Mouse (Mus musculus) lung, embryonic 15.5 days (tissue): ENCODE results near the gene Dglucy. TPM values are rescaled to one million over a fixed set of nuclear protein-coding genes. Genes with fewer than 3 reads are reported as not detected.

Experiments used
- ATAC-seq: fragments of 200-750 bp; cut with Nextera tagmentation; 2 replicates; pipeline ENCODE4 v1.8.0; 2017; ENCODE audit warnings: moderate number of reproducible peaks, borderline replicate concordance; ENCODE audit not compliant: low FRiP score, low TSS enrichment; ENCODE audit errors: extremely low read depth
- H3K27ac ChIP-seq: fragments of 300-500 bp; sonication (generic); 2 replicates; pipeline ENCODE4 v1.5.1; 2015; ENCODE audit warnings: moderate library complexity, mild to moderate bottlenecking, inconsistent platforms
- H3K27me3 ChIP-seq: fragments of 300-500 bp; sonication (generic); 2 replicates; pipeline ENCODE4 v1.6.1; 2015; ENCODE audit warnings: inconsistent platforms
- H3K36me3 ChIP-seq: fragments of 300-500 bp; sonication (generic); 2 replicates; pipeline ENCODE4 v1.6.1; 2015; ENCODE audit warnings: inconsistent platforms
- H3K4me1 ChIP-seq: fragments of 300-500 bp; sonication (generic); 2 replicates; pipeline ENCODE4 v1.6.1; 2015; ENCODE audit warnings: inconsistent platforms
- H3K4me2 ChIP-seq: fragments of 300-500 bp; sonication (generic); 2 replicates; pipeline ENCODE4 v1.6.1; 2015; ENCODE audit warnings: inconsistent platforms, mild to moderate bottlenecking, moderate library complexity
- H3K4me3 ChIP-seq: fragments of 300-500 bp; sonication (generic); 2 replicates; pipeline ENCODE4 v1.5.1; 2015; ENCODE audit warnings: mild to moderate bottlenecking, inconsistent platforms
- H3K9ac ChIP-seq: fragments of 300-500 bp; sonication (generic); 2 replicates; pipeline ENCODE4 v1.6.1; 2015; ENCODE audit warnings: inconsistent platforms
- H3K9me3 ChIP-seq: fragments of 300-500 bp; sonication (generic); 2 replicates; pipeline ENCODE4 v1.6.1; 2016; ENCODE audit warnings: inconsistent platforms
- WGBS: fragments of 180-500 bp; shearing (Covaris S2); methylation state at CpG from one replicate; pipeline ENCODE4 v1.1.7; 2015; 5-methylcytosine and 5-hydroxymethylcytosine counted together
- polyA plus RNA-seq: library from polyadenylated mRNA; unstranded; fragments of >200 nt; fragmentation: Nextera tagmentation; extraction: Ambion mirVana; gene quantifications from 2 replicates; pipeline ENCODE4 v1.2.1, GENCODE M21; 2015

The Dglucy gene
- polyA plus RNA-seq, 1 experiment from 2014 or later, result 5.2 TPM

DNA sequence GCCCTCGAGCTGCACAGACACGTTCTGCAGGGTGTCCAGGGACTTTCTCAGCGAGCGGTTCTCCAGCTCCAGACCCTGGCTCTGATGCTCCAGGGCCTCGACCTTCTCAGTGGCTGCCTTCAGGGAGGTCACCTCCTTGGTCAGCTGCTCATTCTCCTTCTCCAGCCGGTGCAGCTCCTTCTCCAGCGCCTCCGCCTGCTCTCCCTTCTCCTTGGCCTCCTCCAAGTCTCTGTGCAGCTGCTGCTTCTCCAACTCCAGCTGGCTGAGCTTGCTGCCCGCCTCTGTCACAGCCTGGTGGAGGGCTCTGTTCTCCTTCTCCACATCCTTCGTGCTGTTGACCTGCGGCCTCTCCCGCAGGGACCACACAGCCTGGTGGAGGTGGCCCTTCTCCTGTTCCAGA lies 166.6 kb downstream of the Dglucy start:
- Histone ChIP-seq H3K4me1 (peaks cover 3% of the 10 kb centered on the region; the same call in 1 of the 2 replicates), H3K36me3 (peaks cover 33% of the 10 kb centered on the region), H3K4me3 (no peak overlapping the region), H3K27me3 (no peaks in the 10 kb centered on the region), H3K4me2 (no peak overlapping the region), H3K9me3 (no peaks in the 10 kb centered on the region), H3K9ac (no peak overlapping the region), H3K27ac (no peak overlapping the region)
- 0 out of 2 replicates have a peak, but pooled peaks have one; percentile 31 for ATAC-seq
- WGBS, result 55% methylated on average over 12 of the region's 12 CpGs

DNA sequence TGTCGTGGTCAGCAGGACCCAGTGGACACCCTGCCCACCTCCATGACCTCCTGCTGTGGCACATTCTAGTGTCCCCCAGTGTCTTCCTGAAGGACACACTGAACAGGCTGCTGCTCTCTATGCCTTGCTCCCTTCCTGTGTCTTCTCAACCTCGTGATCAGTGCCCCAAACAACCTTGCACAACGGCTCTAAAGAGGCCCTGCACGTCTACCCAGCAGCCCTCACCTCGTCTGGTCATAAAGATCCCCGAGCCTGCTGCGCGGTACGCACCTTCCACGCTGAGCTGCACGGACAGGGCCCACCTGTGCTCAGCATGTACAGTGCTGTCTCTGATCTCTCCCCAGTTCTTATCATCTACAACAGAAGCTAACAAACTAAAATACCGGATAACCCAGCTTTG lies 167.1 kb downstream of the Dglucy start:
- no peak overlapping the region for H3K4me2 ChIP-seq
- ATAC-seq, result no peak
- H3K4me3 ChIP-seq, result no peak overlapping the region
- H3K27me3 ChIP-seq, result no peaks in the 10 kb centered on the region
- peaks cover 3% of the 10 kb centered on the region; the same call in 1 of the 2 replicates for H3K4me1 ChIP-seq
- H3K36me3 ChIP-seq, result peaks cover 34% of the 10 kb centered on the region
- H3K27ac ChIP-seq, result no peak overlapping the region
- no peaks in the 10 kb centered on the region for H3K9me3 ChIP-seq
- WGBS, result 74% methylated on average over 12 of the region's 12 CpGs
- H3K9ac ChIP-seq, result no peak overlapping the region

Other genes starting within 250 kb of the Dglucy start
- 4.8 and 5.2 TPM in 2 replicates for gene Rps6ka5, start 52.1 kb upstream of the Dglucy start, polyA plus RNA-seq
- 0.29 and 0.71 TPM in 2 replicates for gene Gpr68, start 129.1 kb downstream of the Dglucy start, polyA plus RNA-seq
- gene Ccdc88c, start 250.0 kb downstream of the Dglucy start, polyA plus RNA-seq, result 14.3 and 17.9 TPM in 2 replicates